14 mouse cellular contexts compared by ENCODE assay signal in genomic region chr19:41679028-41679427, GRCm38 (mm10).
DNase-seq lines count a peak whose midpoint lies in the region; ATAC-seq lines count a peak whose summit lies in the region.
"Had no signal": no experiment of that assay in that cellular context is flagged by ENCODE, and none has a peak within 500 bp of the region (broad histone marks: within the 10 kb centered on the region; RNA-seq: fewer than 3 reads in every experiment).

No protein-coding gene starts in this region.

- peak overlapping the region; percentile 29 for H3K9ac ChIP-seq in forebrain, embryonic 14.5 days (ENCODE audit: low read length)
- no peak overlapping the region; the same call in 1 of the 2 replicates for H3K9ac ChIP-seq in midbrain, embryonic 13.5 days (replicated peaks)
- H3K9ac ChIP-seq: heart, embryonic 15.5 days; liver, embryonic 13.5 days had no signal

- peak overlapping the region; percentile 24; the same call in 1 of the 2 replicates for H3K4me2 ChIP-seq in forebrain, embryonic 14.5 days (ENCODE audit: low read length)
- peak overlapping the region; percentile 31 for H3K4me2 ChIP-seq in midbrain, embryonic 13.5 days (replicated peaks)
- H3K4me2 ChIP-seq: heart, embryonic 15.5 days; liver, embryonic 13.5 days had no signal

- H3K36me3 ChIP-seq in forebrain, embryonic 14.5 days (ENCODE audit: control insufficient read depth, insufficient read depth, low read length): no peaks in the 10 kb centered on the region
- H3K36me3 ChIP-seq in forebrain, embryonic 10.5 days (replicated peaks): no peaks in the 10 kb centered on the region
- H3K36me3 ChIP-seq in midbrain, embryonic 13.5 days: no peaks in the 10 kb centered on the region
- H3K36me3 ChIP-seq: heart, embryonic 15.5 days; liver, embryonic 13.5 days had no signal

- H3K9me3 ChIP-seq in forebrain, embryonic 14.5 days (replicated peaks; ENCODE audit: control insufficient read depth, low read length): no peaks in the 10 kb centered on the region
- no peaks in the 10 kb centered on the region for H3K9me3 ChIP-seq in forebrain, embryonic 10.5 days
- no peaks in the 10 kb centered on the region for H3K9me3 ChIP-seq in midbrain, embryonic 13.5 days
- H3K9me3 ChIP-seq: heart, embryonic 15.5 days; liver, embryonic 13.5 days had no signal

- H3K4me3 ChIP-seq in forebrain, embryonic 14.5 days (ENCODE audit: low read depth, low read length): no peak overlapping the region
- no peak overlapping the region for H3K4me3 ChIP-seq in forebrain, embryonic 10.5 days
- no peak overlapping the region for H3K4me3 ChIP-seq in midbrain, embryonic 13.5 days (replicated peaks)
- H3K4me3 ChIP-seq: heart, embryonic 15.5 days; liver, embryonic 13.5 days had no signal

- peak; percentile 33; the same call in 1 of the 2 replicates for ATAC-seq in forebrain, embryonic 14.5 days
- peak; percentile 69 for ATAC-seq in midbrain, embryonic 13.5 days
- ATAC-seq: intestine, postnatal 0 days had no signal

- DNase-seq in forebrain, embryonic 14.5 days (ENCODE audit: low spot score): peak; percentile 61
- DNase-seq in forebrain, embryonic 10.5 days (ENCODE audit: extremely low spot score, low spot score): no peak
- DNase-seq in right cerebral cortex, adult 18-20 months: peak; percentile 37
- no peak for DNase-seq in right cerebral cortex, postnatal 25 days
- DNase-seq in gastrocnemius, postnatal 10 days: no peak
- no peak for DNase-seq in adrenal gland, postnatal 25 days
- no peak for DNase-seq in retina, postnatal 1 day
- DNase-seq: cerebellum, adult 2 months; gastrocnemius, postnatal 25 days; liver, embryonic 13.5 days; lung, postnatal 10 days had no signal

- 17% methylated on average over 15 of the region's 15 CpGs for WGBS in forebrain, embryonic 14.5 days
- WGBS in forebrain, embryonic 10.5 days: 34% methylated on average over 15 of the region's 15 CpGs
- 10% methylated on average over 15 of the region's 15 CpGs for WGBS in midbrain, embryonic 13.5 days

- H3K4me1 ChIP-seq in forebrain, embryonic 14.5 days (ENCODE audit: control insufficient read depth, insufficient read depth, low read length): peaks cover 34% of the 10 kb centered on the region
- H3K4me1 ChIP-seq in forebrain, embryonic 10.5 days: peaks cover 38% of the 10 kb centered on the region
- H3K4me1 ChIP-seq in midbrain, embryonic 13.5 days (replicated peaks): peaks cover 75% of the 10 kb centered on the region
- H3K4me1 ChIP-seq: heart, embryonic 15.5 days had no signal

- no peaks in the 10 kb centered on the region for H3K27me3 ChIP-seq in forebrain, embryonic 14.5 days (replicated peaks; ENCODE audit: control insufficient read depth, insufficient read depth, low read length)
- H3K27me3 ChIP-seq in forebrain, embryonic 10.5 days (ENCODE audit: poor library complexity, severe bottlenecking): peaks cover 57% of the 10 kb centered on the region
- peaks cover 6% of the 10 kb centered on the region; the same call in 1 of the 2 replicates for H3K27me3 ChIP-seq in midbrain, embryonic 13.5 days

- H3K27ac ChIP-seq in forebrain, embryonic 14.5 days (ENCODE audit: low read depth, low read length): peak overlapping the region; percentile 33
- H3K27ac ChIP-seq in forebrain, embryonic 10.5 days: no peak overlapping the region
- H3K27ac ChIP-seq in midbrain, embryonic 13.5 days: peak overlapping the region; percentile 72
- H3K27ac ChIP-seq: heart, embryonic 15.5 days; liver, embryonic 13.5 days had no signal

Comparison
In these comparisons a context has a peak if more than half of its experiments do, and no peak if none do; other contexts are left out.
1. DNase-seq: peak in forebrain, embryonic 14.5 days (single experiment) and right cerebral cortex, adult 18-20 months (single experiment); none in forebrain, embryonic 10.5 days (single experiment), right cerebral cortex, postnatal 25 days (single experiment), gastrocnemius, postnatal 10 days (single experiment), adrenal gland, postnatal 25 days (single experiment) and retina, postnatal 1 day (single experiment).